Mouse (Mus musculus) megakaryocyte, embryonic 14.5 days (primary cell): ENCODE data around the gene Hist1h4k. TPM values are rescaled to one million over a fixed set of nuclear protein-coding genes. Genes with fewer than 3 reads are reported as not detected.
A peak's percentile ranks its signal among the peaks of the same experiment; 100 is the strongest.
"Not testable (repeated sequence)": the region's sequence is repeated elsewhere in the genome, so short reads cannot be mapped to it uniquely, and the experiment has no call there.

ENCODE experiments used
- H3K27me3 ChIP-seq: replicated peaks from 2 replicates; pipeline ENCODE3; 2012; ENCODE audit warnings: inconsistent platforms
- H3K36me3 ChIP-seq: replicated peaks from 2 replicates; pipeline ENCODE3; 2012; ENCODE audit warnings: low read length, inconsistent platforms, mixed read lengths
- H3K4me1 ChIP-seq: 2 replicates; pipeline ENCODE4 v1.6.1; 2012; ENCODE audit warnings: inconsistent platforms
- H3K4me3 ChIP-seq: replicated peaks from 2 replicates; pipeline ENCODE3; 2012; ENCODE audit warnings: moderate library complexity, mild to moderate bottlenecking, inconsistent platforms
- H3K9me3 ChIP-seq: 2 replicates; pipeline ENCODE4 v1.6.1; 2012; ENCODE audit warnings: inconsistent platforms
- FLI1 ChIP-seq: IDR thresholded peaks from 2 replicates; pipeline ENCODE4 v1.6.1; 2012; ENCODE audit warnings: low read length, inconsistent platforms, mixed read lengths
- GATA1 ChIP-seq: IDR thresholded peaks from 3 replicates; pipeline ENCODE4 v1.6.1; 2012; ENCODE audit warnings: mixed read lengths, low read length, inconsistent platforms, borderline replicate concordance
- polyA plus RNA-seq: library from polyadenylated mRNA; stranded (reverse); fragments of >175 nt; gene quantifications from 2 replicates; pipeline ENCODE4 v1.2.3, GENCODE M21; 2012; ENCODE audit warnings: low replicate concordance; ENCODE audit not compliant: insufficient read depth

The Hist1h4k gene
- polyA plus RNA-seq, 1 experiment: 106 TPM

DNA sequence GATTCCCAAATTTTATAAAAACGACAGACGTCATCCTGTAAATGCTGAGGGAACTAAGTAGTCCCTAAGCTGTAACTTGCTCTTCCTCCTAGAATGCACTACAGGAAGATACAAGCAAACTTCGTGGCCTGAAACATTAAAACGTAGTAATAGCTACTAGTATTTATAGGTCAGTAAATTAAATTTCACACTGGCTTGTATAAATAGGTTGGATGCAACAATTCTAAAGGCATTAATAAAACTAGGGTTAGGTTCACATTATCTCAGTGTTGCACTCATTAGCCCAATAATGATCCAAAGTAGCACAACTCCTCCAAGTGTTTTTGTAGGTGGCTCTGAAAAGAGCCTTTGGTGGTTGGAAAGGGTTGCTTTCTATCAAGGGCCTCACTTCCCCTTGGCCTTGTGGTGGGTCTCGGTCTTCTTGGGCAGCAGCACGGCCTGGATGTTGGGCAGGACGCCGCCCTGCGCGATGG is 2.8 kb upstream of the Hist1h4k start:
- H3K4me3 ChIP-seq: peak overlapping the region; percentile 86
- peaks cover 54% of the 10 kb centered on the region for H3K4me1 ChIP-seq
- H3K36me3 ChIP-seq: no peaks in the 10 kb centered on the region
- TF ChIP-seq FLI1: no peak
- no peak for TF ChIP-seq GATA1
- H3K27me3 ChIP-seq: no peaks in the 10 kb centered on the region
- H3K9me3 ChIP-seq: no peaks in the 10 kb centered on the region

DNA sequence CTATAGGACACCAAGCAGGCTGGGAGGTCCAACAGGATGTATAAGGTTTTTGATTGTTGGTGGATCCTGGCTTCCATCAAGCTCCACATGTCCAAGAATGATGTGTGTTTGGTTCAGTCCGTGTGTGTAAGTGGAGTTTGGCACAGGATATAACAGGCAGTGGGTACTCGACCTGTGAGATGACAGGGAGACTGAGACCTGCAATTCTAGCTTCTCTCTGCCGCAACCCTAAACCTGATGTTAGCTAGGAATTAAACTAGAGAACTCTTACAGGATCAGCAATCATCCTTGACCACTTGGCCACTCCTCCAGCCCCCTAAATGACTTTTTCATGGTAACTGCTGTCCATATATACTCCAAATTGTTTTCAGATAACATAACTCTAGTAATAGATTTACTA is 2.1 kb upstream of the Hist1h4k start:
- Histone ChIP-seq H3K36me3 (no peaks in the 10 kb centered on the region), H3K4me3 (peak overlapping the region; percentile 39), H3K9me3 (no peaks in the 10 kb centered on the region), H3K27me3 (no peaks in the 10 kb centered on the region), H3K4me1 (peaks cover 58% of the 10 kb centered on the region)
- no peak for TF ChIP-seq FLI1
- no peak for TF ChIP-seq GATA1

DNA sequence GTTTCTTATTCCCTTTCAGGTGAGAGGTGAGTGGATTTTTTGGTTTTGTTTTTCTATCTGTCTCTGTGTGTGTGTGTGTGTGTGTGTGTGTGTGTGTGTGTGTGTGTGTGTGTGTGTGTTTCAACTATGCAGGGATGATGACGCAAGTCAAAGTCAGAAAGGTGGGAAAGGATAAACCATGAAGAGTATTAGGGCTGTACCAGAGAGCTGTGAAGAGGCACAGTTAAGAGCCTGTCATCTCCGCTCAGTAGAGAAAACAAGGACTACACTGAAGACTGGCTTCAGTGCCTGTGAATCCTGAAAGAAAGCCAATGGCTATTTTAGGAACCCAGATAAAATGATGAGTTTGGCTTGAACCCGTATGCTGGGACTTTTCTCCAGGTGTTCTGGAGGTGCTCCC is 1.5 kb upstream of the Hist1h4k start:
- TF ChIP-seq FLI1 (no peak), GATA1 (no peak)
- Histone ChIP-seq H3K27me3 (no peaks in the 10 kb centered on the region), H3K4me1 (peaks cover 60% of the 10 kb centered on the region), H3K36me3 (no peaks in the 10 kb centered on the region), H3K9me3 (no peaks in the 10 kb centered on the region), H3K4me3 (no peak overlapping the region)

DNA sequence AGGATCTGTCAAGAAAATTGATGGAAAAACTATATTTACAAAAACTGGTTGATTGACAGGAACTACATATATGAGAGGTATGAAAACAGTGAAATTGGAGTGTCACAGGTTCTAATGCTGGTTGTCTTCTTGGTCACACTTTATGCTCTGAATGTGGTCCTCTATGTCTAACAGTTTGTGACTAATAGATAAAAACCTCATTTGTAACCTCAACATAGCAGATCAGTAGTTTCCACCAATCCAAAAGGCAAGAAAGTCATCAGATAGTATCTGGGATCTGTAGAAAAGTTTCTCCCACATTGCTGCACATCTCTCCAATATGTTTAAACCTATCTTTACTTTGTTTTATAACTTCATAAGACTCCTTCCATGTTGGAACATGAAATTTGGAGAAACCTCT is 1.1 kb upstream of the Hist1h4k start:
- H3K9me3 ChIP-seq: no peaks in the 10 kb centered on the region
- H3K36me3 ChIP-seq: no peaks in the 10 kb centered on the region
- TF ChIP-seq GATA1: no peak
- no peak for TF ChIP-seq FLI1
- peaks cover 60% of the 10 kb centered on the region for H3K4me1 ChIP-seq
- H3K4me3 ChIP-seq: no peak overlapping the region
- H3K27me3 ChIP-seq: no peaks in the 10 kb centered on the region

DNA sequence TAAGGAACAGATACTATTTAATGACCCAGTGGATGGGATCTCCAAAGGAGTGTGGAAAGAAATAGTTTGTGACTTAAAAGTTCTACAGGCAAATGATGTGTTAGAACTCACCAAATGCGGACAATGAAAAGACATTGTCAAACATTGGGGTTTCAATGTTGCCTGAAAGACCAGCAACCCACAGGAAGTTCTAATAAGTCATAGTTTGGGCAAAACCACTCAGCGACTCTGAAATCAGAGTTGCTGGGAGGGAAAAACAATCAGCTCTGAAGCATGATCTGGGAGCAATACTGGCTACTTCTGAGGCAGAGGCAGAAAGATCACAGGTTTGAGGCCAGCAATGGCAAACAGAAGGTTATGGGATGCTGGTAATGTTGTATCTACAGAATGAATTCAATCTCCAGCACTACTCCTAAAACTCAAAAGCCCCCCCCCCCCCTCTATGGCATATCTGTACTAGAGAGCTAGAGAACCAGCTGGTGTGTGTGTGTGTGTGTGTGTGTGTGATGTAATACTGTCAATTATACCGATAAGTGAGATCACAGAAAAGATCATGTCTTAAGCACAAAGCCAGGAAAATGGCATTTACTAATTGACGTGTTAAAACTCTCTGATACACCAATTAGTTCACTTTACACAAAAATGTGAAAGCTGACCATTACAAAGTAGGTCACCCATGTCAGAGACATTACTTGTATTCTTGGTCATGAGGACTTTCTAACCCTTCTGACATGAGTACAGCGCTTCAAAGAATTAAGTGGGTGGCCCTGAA is 732 bp downstream of the Hist1h4k start:
- Histone ChIP-seq H3K4me3 (peak overlapping the region; percentile 87), H3K36me3 (no peaks in the 10 kb centered on the region), H3K4me1 (peaks cover 56% of the 10 kb centered on the region), H3K9me3 (no peaks in the 10 kb centered on the region), H3K27me3 (no peaks in the 10 kb centered on the region)
- no peak for TF ChIP-seq GATA1
- no peak for TF ChIP-seq FLI1

DNA sequence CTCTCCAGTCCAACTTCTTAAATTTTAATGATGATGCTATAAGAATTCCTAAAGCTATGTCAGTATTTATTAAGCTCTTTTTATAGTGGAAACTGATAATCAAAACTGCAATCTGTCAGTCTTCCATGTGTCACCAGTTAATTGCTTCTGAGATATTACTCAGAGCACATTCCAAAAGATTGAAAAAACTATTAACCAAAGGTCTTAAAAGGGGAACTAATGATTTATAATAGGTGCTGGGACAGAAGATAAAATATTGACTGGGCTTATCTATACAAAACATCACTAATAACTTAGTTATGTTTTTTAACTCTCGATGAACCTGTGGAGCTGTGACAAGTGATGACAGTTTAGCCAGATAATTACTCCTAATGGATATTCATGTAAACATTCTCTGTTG is 5.3 kb downstream of the Hist1h4k start:
- Histone ChIP-seq H3K27me3 (no peaks in the 10 kb centered on the region), H3K36me3 (no peaks in the 10 kb centered on the region), H3K9me3 (no peaks in the 10 kb centered on the region), H3K4me1 (peaks cover 21% of the 10 kb centered on the region), H3K4me3 (no peak overlapping the region)
- no peak for TF ChIP-seq FLI1
- TF ChIP-seq GATA1: no peak

DNA sequence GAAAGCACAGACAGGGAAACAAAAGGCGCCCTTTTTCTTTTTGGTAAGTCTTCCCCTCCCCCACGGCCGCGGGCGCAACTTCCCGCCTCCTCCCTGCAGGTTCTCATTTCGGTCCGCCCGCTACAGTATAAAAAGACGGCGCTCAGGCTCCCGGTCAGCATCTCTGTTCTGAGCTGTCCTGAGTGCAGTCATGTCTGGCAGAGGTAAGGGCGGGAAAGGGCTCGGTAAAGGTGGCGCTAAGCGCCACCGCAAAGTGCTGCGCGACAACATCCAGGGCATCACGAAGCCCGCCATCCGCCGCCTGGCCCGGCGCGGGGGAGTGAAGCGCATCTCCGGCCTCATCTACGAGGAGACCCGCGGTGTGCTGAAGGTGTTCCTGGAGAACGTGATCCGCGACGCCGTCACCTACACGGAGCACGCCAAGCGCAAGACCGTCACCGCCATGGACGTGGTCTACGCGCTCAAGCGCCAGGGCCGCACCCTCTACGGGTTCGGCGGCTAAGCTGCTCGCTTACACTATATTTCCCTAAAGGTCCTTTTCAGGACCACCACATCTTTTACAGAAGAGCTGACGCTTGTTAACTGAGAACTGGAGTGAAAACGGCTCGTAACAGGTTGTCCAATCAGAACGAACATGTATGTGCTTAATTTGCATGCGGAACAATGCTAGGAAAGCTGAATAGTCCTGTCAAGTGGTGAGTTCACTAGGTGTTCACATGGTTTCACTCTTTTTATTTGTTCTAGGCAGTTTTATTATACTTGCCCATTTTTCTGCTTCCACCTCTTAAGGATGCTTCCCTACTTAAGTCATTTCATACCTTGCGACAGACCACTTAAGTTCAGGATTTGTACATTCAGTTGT is 15.2 kb downstream of the Hist1h4k start, which contains the start of gene Hist1h4j:
Gene Hist1h4j (plus strand): TSS at position 159 of the 862 bp plus-strand sequence.
- Histone ChIP-seq H3K4me1 (peaks cover 48% of the 10 kb centered on the region), H3K4me3 (peak within 1 kb of the TSS; percentile 88)
- not testable (repeated sequence) for H3K9me3 ChIP-seq, H3K36me3 ChIP-seq, H3K27me3 ChIP-seq

DNA sequence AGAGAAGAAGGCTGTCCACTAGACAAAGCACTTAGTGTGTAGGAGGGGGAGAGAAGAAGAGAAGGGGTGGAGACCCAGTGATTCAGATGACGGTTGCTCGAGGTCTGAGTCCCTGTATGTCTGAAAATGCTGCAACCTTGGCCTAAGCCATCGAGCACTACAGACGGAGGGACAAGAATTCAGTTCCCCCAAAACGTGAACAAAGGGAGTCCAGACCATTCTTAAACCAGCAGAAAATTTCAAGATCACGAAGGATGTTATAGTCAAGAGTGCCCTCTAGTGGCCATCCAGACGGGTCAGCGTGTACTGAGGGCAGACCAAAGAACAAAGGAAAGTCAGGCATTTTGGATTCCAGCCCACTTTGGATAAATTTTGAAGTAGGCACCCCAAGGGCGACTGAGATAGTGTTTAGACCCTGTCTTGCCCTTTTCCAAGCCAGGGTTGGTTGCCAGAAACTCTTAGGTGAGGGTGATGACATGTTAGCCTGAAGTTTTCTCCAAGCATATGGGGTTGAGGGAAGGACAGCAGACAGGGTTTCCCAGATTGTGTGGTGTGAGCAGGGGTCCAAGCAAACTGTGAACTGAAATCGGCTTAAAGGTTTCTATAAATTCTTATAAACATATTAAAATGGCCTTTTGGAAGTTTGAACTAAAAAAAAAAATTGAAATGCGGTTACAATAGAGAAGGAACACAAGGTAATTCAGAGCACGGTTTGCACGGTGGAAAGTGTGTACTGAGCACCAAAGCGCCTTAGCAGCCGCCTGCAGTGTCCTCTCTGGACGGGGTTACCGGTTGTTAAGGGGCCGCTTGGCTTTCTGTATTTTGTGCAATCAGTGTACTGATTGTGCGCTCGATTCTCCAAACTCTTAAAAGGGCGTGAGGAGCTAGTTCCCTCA is 16.0 kb downstream of the Hist1h4k start:
- no peaks in the 10 kb centered on the region for H3K27me3 ChIP-seq
- no peaks in the 10 kb centered on the region for H3K9me3 ChIP-seq
- TF ChIP-seq FLI1 (no peak), GATA1 (no peak)
- H3K36me3 ChIP-seq: no peaks in the 10 kb centered on the region
- peak overlapping the region; percentile 88 for H3K4me3 ChIP-seq
- H3K4me1 ChIP-seq: peaks cover 51% of the 10 kb centered on the region

DNA sequence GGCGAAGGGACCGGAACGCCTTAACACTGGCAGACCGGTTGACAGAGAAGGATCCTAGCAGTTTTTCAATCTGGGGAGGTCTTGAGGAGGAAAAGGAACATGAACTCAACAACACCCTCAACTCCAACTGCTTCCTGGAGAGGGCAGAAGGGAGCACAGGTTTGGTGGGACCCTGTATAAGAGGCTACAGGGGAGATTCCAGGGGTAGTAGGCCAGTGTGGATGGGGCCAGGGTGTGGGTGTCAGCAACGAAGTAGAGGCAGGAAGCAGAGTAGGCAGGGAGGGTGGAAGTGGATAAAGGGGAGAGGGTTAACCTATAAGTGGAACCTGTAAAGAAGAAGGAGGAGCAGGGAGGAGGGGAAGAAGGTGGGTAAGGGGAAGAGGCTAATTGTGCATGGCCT is 16.8 kb downstream of the Hist1h4k start:
- H3K4me1 ChIP-seq: peaks cover 51% of the 10 kb centered on the region
- TF ChIP-seq GATA1 (no peak), FLI1 (no peak)

More for the DNA sequence above, 16.8 kb downstream of the Hist1h4k start:
- H3K4me3 ChIP-seq: no peak overlapping the region
- no peaks in the 10 kb centered on the region for H3K36me3 ChIP-seq
- H3K27me3 ChIP-seq: no peaks in the 10 kb centered on the region
- no peaks in the 10 kb centered on the region for H3K9me3 ChIP-seq
